Mouse (Mus musculus): ENCODE measurements at regions not wholly inside any gene's neighbourhood (a gene's known extent, or its start where the extent isn't known, plus 50 kb on each side); places are given as distances from the start of the nearest gene placed in this dataset.

- TF ChIP-seq HCFC1 (IDR thresholded peaks at IDR 0.05; ENCODE audit: borderline replicate concordance, insufficient read depth, low read length) (no peak), ZNF384 (IDR thresholded peaks at IDR 0.05; ENCODE audit: low read depth, low read length) (no peak), ZC3H11A (IDR thresholded peaks at IDR 0.05; ENCODE audit: borderline replicate concordance, low read depth, low read length) (no peak)
Observed at GRCm38 (mm10) chr7:34537122-34537521, 119.4 kb downstream of the Kctd15 start.
